Mouse (Mus musculus) neural tube, embryonic 11.5 days (tissue): ENCODE data around the gene Baz1b. TPM values are rescaled to one million over a fixed set of nuclear protein-coding genes. Genes with fewer than 3 reads are reported as not detected.

Source experiments
- ATAC-seq: fragments of 200-750 bp; cut with Nextera tagmentation; 2 replicates; pipeline ENCODE4 v1.8.0; 2017; ENCODE audit warnings: moderate number of reproducible peaks, mild to moderate bottlenecking, moderate TSS enrichment, moderate library complexity; ENCODE audit not compliant: insufficient read depth, low FRiP score, low TSS enrichment
- DNase-seq: peaks from one replicate; pipeline ENCODE4 v3.0.0-alpha.2; 2015; ENCODE audit warnings: low spot score
- H3K27ac ChIP-seq: fragments of 300-500 bp; sonication (generic); 2 replicates; pipeline ENCODE4 v1.5.1; 2014; ENCODE audit warnings: low read depth, mild to moderate bottlenecking, low read length
- H3K27me3 ChIP-seq: fragments of 300-500 bp; sonication (generic); 2 replicates; pipeline ENCODE4 v1.6.1; 2014; ENCODE audit warnings: mild to moderate bottlenecking, low read length, mixed read lengths; ENCODE audit not compliant: control insufficient read depth, insufficient read depth
- H3K36me3 ChIP-seq: fragments of 300-500 bp; sonication (generic); 2 replicates; pipeline ENCODE4 v1.6.1; 2014; ENCODE audit warnings: mild to moderate bottlenecking, low read length, moderate library complexity, mixed read lengths; ENCODE audit not compliant: control insufficient read depth, insufficient read depth
- H3K4me1 ChIP-seq: fragments of 300-500 bp; sonication (generic); 2 replicates; pipeline ENCODE4 v1.6.1; 2014; ENCODE audit warnings: low read length, mixed read lengths; ENCODE audit not compliant: control insufficient read depth, insufficient read depth
- H3K4me2 ChIP-seq: fragments of 300-500 bp; sonication (generic); 2 replicates; pipeline ENCODE4 v1.6.1; 2014; ENCODE audit warnings: low read depth, mild to moderate bottlenecking, moderate library complexity
- H3K4me3 ChIP-seq: fragments of 300-500 bp; sonication (generic); 2 replicates; pipeline ENCODE4 v1.5.1; 2014; ENCODE audit warnings: low read depth, low read length
- H3K9ac ChIP-seq: fragments of 300-500 bp; sonication (generic); 2 replicates; pipeline ENCODE4 v1.6.1; 2014; ENCODE audit warnings: mild to moderate bottlenecking, low read length
- H3K9me3 ChIP-seq: fragments of 300-500 bp; sonication (generic); 2 replicates; pipeline ENCODE4 v1.6.1; 2016; ENCODE audit warnings: low read length; ENCODE audit not compliant: control insufficient read depth
- WGBS: fragments of 180-500 bp; shearing (Covaris S2); extraction: QIAGEN DNeasy Blood & Tissue Kit; methylation state at CpG from one replicate; pipeline ENCODE4 v1.1.7; 2014; 5-methylcytosine and 5-hydroxymethylcytosine counted together
- polyA plus RNA-seq: library from polyadenylated mRNA; unstranded; fragments of >200 nt; fragmentation: Nextera tagmentation; extraction: Ambion mirVana; gene quantifications from 2 replicates; pipeline ENCODE4 v1.2.1, GENCODE M21; 2014

Gene Baz1b
- polyA plus RNA-seq, 1 experiment from 2014 or later = 60.3 TPM

DNA sequence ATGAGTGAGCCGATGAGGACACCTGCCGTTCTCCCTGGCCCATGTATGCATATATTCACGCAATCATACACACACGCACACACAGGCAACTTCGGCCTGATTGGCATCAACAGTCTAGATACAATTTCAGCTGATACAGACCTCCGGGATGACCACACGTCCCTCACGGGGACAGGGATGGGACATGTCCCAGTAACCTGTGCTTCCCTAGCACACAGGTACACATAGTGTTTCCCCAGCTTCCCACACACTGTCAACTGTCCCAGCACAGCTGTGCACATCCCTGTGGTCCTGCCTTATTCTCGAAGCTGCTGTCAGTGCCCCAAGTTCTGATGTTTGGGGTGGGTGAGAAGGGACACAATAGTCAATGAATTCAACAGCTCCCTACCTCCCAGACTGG lies 60.3 kb downstream of the Baz1b start:
- Histone ChIP-seq H3K9ac (no peak overlapping the region), H3K27ac (no peak overlapping the region), H3K4me1 (peaks cover 13% of the 10 kb centered on the region), H3K27me3 (peaks cover 4% of the 10 kb centered on the region; the same call in 1 of the 2 replicates), H3K36me3 (peaks cover 11% of the 10 kb centered on the region), H3K4me3 (no peak overlapping the region), H3K9me3 (no peaks in the 10 kb centered on the region; the same call in 1 of the 2 replicates), H3K4me2 (no peak overlapping the region)
- WGBS = 81% methylated on average over 9 of the region's 9 CpGs
- no peak for ATAC-seq
- DNase-seq = no peak

- H3K4me3 ChIP-seq = peak overlapping the region; percentile 2; the same call in 1 of the 2 replicates
- H3K27me3 ChIP-seq = peaks cover 4% of the 10 kb centered on the region; the same call in 1 of the 2 replicates
- DNase-seq (no peak), ATAC-seq (no peak)
- H3K27ac ChIP-seq = no peak overlapping the region
- peak overlapping the region; percentile 99 for H3K4me2 ChIP-seq
- peaks cover 18% of the 10 kb centered on the region for H3K4me1 ChIP-seq
- H3K36me3 ChIP-seq = peaks cover 4% of the 10 kb centered on the region; the same call in 1 of the 2 replicates
- H3K9ac ChIP-seq = no peak overlapping the region; the same call in 1 of the 2 replicates
- 84% methylated on average over 16 of the region's 16 CpGs for WGBS
- H3K9me3 ChIP-seq = no peaks in the 10 kb centered on the region; the same call in 1 of the 2 replicates
Observed at GRCm38 (mm10) chr5:135248956-135249676, 62.1 kb downstream of the Baz1b start.

GRCm38 (mm10) chr5:135250186-135251078 lies 63.4 kb downstream of the Baz1b start:
- Histone ChIP-seq H3K4me2 (peak overlapping the region; percentile 99), H3K27ac (no peak overlapping the region), H3K9ac (peak overlapping the region; percentile 67), H3K27me3 (peaks cover 4% of the 10 kb centered on the region; the same call in 1 of the 2 replicates), H3K4me3 (peak overlapping the region; percentile 60), H3K9me3 (no peaks in the 10 kb centered on the region; the same call in 1 of the 2 replicates), H3K4me1 (peaks cover 22% of the 10 kb centered on the region), H3K36me3 (no peaks in the 10 kb centered on the region)
- peak; percentile 43 for DNase-seq
- WGBS = 2% methylated on average over 74 of the region's 92 CpGs
- ATAC-seq = peak; percentile 18

- WGBS = under 1% methylated on average over 38 of the region's 51 CpGs
- H3K4me1 ChIP-seq = peaks cover 22% of the 10 kb centered on the region
- H3K4me3 ChIP-seq = peak within 1 kb of the TSS; percentile 60
- H3K9me3 ChIP-seq = no peaks in the 10 kb centered on the region; the same call in 1 of the 2 replicates
- H3K27ac ChIP-seq = no peak within 1 kb of the TSS
- no peaks in the 10 kb centered on the region for H3K36me3 ChIP-seq
- peak within 1 kb of the TSS; percentile 67 for H3K9ac ChIP-seq
- DNase-seq = peak; percentile 92
- peak; percentile 56 for ATAC-seq
- peaks cover 4% of the 10 kb centered on the region; the same call in 1 of the 2 replicates for H3K27me3 ChIP-seq
- peak within 1 kb of the TSS; percentile 99 for H3K4me2 ChIP-seq
Observed at GRCm38 (mm10) chr5:135251079-135251454, 64.0 kb downstream of the Baz1b start, which contains the start of gene Fzd9. Gene Fzd9, minus strand, starts transcription at chr5:135251230.

DNA sequence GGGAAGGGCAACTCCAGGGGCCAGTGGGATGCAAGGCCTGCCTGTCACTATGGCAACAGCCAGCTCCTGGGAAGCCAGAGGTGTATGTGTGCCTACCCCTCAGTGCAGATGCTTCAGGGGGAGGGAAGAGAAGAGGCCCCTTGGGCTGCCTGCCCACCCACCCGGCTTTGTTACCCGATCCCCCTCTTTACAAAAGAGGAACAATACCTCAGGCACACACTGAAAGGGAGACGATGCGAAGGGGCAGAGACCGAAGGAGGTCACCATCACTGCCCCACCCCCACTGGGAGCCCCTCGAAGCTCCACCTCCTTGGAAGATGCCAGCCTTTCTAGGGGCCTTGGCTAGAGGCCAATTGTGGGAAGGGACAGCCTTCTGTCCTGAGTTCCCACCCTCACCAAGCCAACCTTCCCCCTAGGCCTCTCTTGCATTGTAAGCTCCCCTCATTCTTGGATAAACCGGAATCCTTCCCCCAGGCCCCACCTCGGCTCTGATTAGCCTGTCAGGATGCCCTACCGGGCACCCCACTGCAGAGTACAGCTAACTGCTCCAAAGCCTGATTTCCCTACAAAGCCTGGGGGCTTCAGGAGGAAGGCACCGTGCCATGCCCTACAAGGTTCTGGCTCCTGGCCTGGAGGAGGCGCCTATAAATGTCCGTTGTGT lies 66.8 kb downstream of the Baz1b start:
- 3% methylated on average over 12 of the region's 12 CpGs for WGBS
- Histone ChIP-seq H3K4me3 (no peak overlapping the region), H3K36me3 (no peaks in the 10 kb centered on the region), H3K27me3 (peaks cover 4% of the 10 kb centered on the region; the same call in 1 of the 2 replicates), H3K9me3 (no peaks in the 10 kb centered on the region; the same call in 1 of the 2 replicates), H3K27ac (peak overlapping the region; percentile 89), H3K4me2 (peak overlapping the region; percentile 26), H3K9ac (peak overlapping the region; percentile 45), H3K4me1 (peaks cover 20% of the 10 kb centered on the region)
- peak; percentile 79 for ATAC-seq
- DNase-seq = peak; percentile 88

DNA sequence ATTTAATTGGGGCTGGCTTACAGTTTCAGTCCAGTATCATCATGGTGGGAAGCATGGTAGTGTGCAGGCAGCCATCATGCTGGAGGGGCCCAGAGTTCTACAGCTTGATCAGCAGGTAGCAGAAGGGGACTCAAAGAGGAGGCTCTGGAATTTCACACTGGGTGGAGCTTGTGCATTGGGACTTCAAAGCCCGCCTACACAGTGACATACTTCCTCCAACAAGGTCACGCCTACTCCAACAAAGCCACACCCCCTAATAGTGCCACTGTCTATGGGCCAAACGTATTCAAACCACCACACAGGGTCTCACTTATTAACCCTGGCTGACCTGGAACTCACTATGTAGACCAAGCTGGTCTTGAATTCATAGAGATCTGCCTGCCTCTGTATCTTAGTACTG lies 69.1 kb downstream of the Baz1b start:
- no peak overlapping the region for H3K27ac ChIP-seq
- DNase-seq = no peak
- H3K36me3 ChIP-seq = no peaks in the 10 kb centered on the region
- no peak overlapping the region for H3K4me2 ChIP-seq
- no peak overlapping the region for H3K9ac ChIP-seq
- WGBS = 89% methylated on average over 3 of the region's 3 CpGs
- H3K27me3 ChIP-seq = no peaks in the 10 kb centered on the region
- no peak overlapping the region for H3K4me3 ChIP-seq
- no peaks in the 10 kb centered on the region; the same call in 1 of the 2 replicates for H3K9me3 ChIP-seq
- H3K4me1 ChIP-seq = peaks cover 13% of the 10 kb centered on the region
- no peak for ATAC-seq

- no peaks in the 10 kb centered on the region for H3K9me3 ChIP-seq
- no peaks in the 10 kb centered on the region for H3K27me3 ChIP-seq
- no peak overlapping the region for H3K27ac ChIP-seq
- H3K36me3 ChIP-seq = no peaks in the 10 kb centered on the region
- no peak overlapping the region for H3K4me3 ChIP-seq
- no peak for ATAC-seq
- no peak overlapping the region for H3K4me2 ChIP-seq
- DNase-seq = no peak
- H3K4me1 ChIP-seq = peaks cover 13% of the 10 kb centered on the region
- no peak overlapping the region for H3K9ac ChIP-seq
- 84% methylated on average over 12 of the region's 12 CpGs for WGBS
Observed at GRCm38 (mm10) chr5:135257559-135257958, 70.5 kb downstream of the Baz1b start.
